Mouse (Mus musculus) liver, embryonic 14.5 days (tissue): ENCODE measurements at regions not wholly inside any gene's neighbourhood (a gene's known extent, or its start where the extent isn't known, plus 50 kb on each side); places are given as distances from the start of the nearest gene placed in this dataset.

Experiments used
- CTCF ChIP-seq: IDR thresholded peaks from 2 replicates; pipeline ENCODE4 v1.5.1; 2016; ENCODE audit warnings: antibody characterized with exemption, low read depth, control low read depth
- EP300 ChIP-seq: IDR thresholded peaks from 2 replicates; pipeline ENCODE4 v1.6.1; 2016; ENCODE audit warnings: antibody characterized with exemption, low read depth

GRCm38 (mm10) chr5:85753109-85753508, 312.3 kb downstream of the Cenpc1 start:
- TF ChIP-seq EP300 (no peak), CTCF (no peak)
